Mouse (Mus musculus) hindbrain, embryonic 14.5 days (tissue): Measurements from ENCODE around the gene Cypt1. TPM values are rescaled to one million over a fixed set of nuclear protein-coding genes. Genes with fewer than 3 reads are reported as not detected.

ENCODE experiments used
- ATAC-seq: fragments of 200-750 bp; cut with Nextera tagmentation; 2 replicates; pipeline ENCODE4 v1.8.0; 2017; ENCODE audit warnings: moderate number of reproducible peaks, mild to moderate bottlenecking, moderate TSS enrichment, moderate library complexity; ENCODE audit not compliant: low FRiP score
- DNase-seq: peaks from one replicate; pipeline ENCODE4 v3.0.0-alpha.2; 2015; ENCODE audit warnings: low spot score
- H3K27ac ChIP-seq: fragments of 300-500 bp; sonication (generic); 2 replicates; pipeline ENCODE4 v1.5.1; 2014; ENCODE audit warnings: mild to moderate bottlenecking, moderate library complexity
- H3K27me3 ChIP-seq: fragments of 300-500 bp; sonication (generic); 2 replicates; pipeline ENCODE4 v1.6.1; 2014; ENCODE audit warnings: mild to moderate bottlenecking, low read length, mixed read lengths; ENCODE audit not compliant: control insufficient read depth, insufficient read depth
- H3K36me3 ChIP-seq: fragments of 300-500 bp; sonication (generic); replicated peaks from 2 replicates; pipeline ENCODE4 v1.6.1; 2014; ENCODE audit not compliant: control insufficient read depth, insufficient read depth
- H3K4me1 ChIP-seq: fragments of 300-500 bp; sonication (generic); replicated peaks from 2 replicates; pipeline ENCODE4 v1.6.1; 2014; ENCODE audit warnings: antibody characterized with exemption, low read length, mixed read lengths; ENCODE audit not compliant: control insufficient read depth, insufficient read depth
- H3K4me2 ChIP-seq: fragments of 300-500 bp; sonication (generic); replicated peaks from 2 replicates; pipeline ENCODE4 v1.6.1; 2014; ENCODE audit warnings: mild to moderate bottlenecking, moderate library complexity
- H3K4me3 ChIP-seq: fragments of 300-500 bp; sonication (generic); replicated peaks from 2 replicates; pipeline ENCODE4 v1.5.1; 2014; ENCODE audit warnings: mild to moderate bottlenecking, low read length
- H3K9ac ChIP-seq: fragments of 300-500 bp; sonication (generic); 2 replicates; pipeline ENCODE4 v1.6.1; 2014
- H3K9me3 ChIP-seq: fragments of 300-500 bp; sonication (generic); 2 replicates; pipeline ENCODE4 v1.6.1; 2016; ENCODE audit warnings: low read length; ENCODE audit not compliant: control insufficient read depth
- WGBS: fragments of 180-500 bp; shearing (Covaris S2); extraction: QIAGEN DNeasy Blood & Tissue Kit; methylation state at CpG from one replicate; pipeline ENCODE4 v1.1.7; 2014; 5-methylcytosine and 5-hydroxymethylcytosine counted together
- polyA plus RNA-seq: library from polyadenylated mRNA; unstranded; fragments of >200 nt; fragmentation: Nextera tagmentation; extraction: Ambion mirVana; gene quantifications from 2 replicates; pipeline ENCODE4 v1.2.1, GENCODE M21; 2014

Cypt1 gene
- not detected in 2 replicates for polyA plus RNA-seq

DNA sequence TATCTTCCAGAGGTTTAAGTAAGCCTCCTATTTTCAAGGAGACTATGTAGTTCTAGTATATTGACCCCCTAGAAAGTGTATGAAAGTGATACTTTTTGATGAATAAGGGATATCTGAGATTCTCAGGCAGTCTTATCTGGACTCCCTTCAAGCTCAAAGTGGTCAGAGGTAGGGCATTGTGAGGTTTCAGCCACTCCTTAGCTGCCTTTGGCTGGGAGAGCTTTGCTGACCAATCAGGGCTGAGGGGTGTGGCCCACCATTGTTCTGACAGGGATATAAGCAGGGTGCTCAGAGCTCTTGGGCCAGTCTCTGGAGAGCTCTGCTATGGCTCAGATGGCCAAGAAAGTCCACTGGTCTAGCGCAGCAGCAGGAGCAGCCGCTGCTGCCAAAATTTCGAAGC lies at the start of gene Cypt1:
TSS of gene Cypt1 (plus strand) at position 301 of the 400 bp plus-strand sequence.
- Histone ChIP-seq H3K27me3 (no peaks in the 10 kb centered on the region), H3K9me3 (no peaks in the 10 kb centered on the region), H3K4me1 (no peaks in the 10 kb centered on the region), H3K36me3 (no peaks in the 10 kb centered on the region), H3K9ac (no peak within 1 kb of the TSS), H3K4me3 (no peak within 1 kb of the TSS), H3K4me2 (no peak within 1 kb of the TSS), H3K27ac (no peak within 1 kb of the TSS)
- DNase-seq = no peak
- WGBS = 90% methylated on average over 3 of the region's 3 CpGs
- ATAC-seq = no peak

DNA sequence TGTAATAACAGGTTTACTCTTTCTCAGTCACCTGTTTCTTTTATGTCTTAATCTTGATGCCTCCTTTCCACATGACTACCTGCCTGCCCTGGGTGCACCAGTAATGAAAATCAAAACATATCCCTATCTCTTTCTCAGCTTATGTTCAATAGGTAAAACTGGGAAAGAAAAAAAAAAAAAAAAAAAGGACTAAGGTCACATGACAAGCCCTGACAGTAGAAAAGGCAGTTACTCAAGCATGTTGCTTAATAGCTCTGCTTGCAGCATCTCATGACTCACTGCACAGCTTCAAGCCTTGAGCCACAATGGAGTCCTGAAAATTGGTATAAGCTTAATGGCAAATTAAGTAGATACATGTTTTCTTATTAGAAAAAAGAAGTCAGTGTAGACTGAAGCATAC lies 24.1 kb downstream of the Cypt1 start:
- Histone ChIP-seq H3K36me3 (no peaks in the 10 kb centered on the region), H3K27ac (no peak overlapping the region), H3K9ac (no peak overlapping the region), H3K9me3 (no peaks in the 10 kb centered on the region), H3K4me1 (no peaks in the 10 kb centered on the region), H3K4me3 (no peak overlapping the region), H3K4me2 (no peak overlapping the region), H3K27me3 (no peaks in the 10 kb centered on the region)
- ATAC-seq (no peak), DNase-seq (no peak)

DNA sequence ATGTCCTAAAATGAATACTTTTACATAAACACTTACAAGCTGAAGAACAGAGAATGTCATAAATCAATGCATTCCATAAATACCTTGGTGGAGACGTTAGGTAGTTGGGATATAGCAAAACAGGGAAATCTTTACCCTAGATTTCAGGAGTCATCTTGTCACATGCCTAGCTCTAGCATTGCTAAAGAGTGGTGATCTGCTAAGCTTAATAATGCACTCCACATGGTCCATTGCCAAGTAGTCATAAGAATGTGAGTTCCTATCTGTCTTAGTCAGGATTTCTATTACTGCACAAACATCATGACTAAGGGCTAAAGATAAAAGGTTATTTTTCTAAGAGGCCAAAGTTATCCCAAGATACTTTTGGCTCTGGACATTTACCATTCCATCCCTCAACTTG lies 34.4 kb downstream of the Cypt1 start:
- 64% methylated on average over 1 of the region's 1 CpGs for WGBS
- H3K4me3 ChIP-seq = no peak overlapping the region
- H3K4me1 ChIP-seq = no peaks in the 10 kb centered on the region
- no peak for ATAC-seq
- no peak overlapping the region for H3K4me2 ChIP-seq
- H3K36me3 ChIP-seq = no peaks in the 10 kb centered on the region
- no peak overlapping the region for H3K27ac ChIP-seq
- H3K27me3 ChIP-seq = no peaks in the 10 kb centered on the region
- no peaks in the 10 kb centered on the region for H3K9me3 ChIP-seq
- no peak for DNase-seq
- H3K9ac ChIP-seq = no peak overlapping the region

DNA sequence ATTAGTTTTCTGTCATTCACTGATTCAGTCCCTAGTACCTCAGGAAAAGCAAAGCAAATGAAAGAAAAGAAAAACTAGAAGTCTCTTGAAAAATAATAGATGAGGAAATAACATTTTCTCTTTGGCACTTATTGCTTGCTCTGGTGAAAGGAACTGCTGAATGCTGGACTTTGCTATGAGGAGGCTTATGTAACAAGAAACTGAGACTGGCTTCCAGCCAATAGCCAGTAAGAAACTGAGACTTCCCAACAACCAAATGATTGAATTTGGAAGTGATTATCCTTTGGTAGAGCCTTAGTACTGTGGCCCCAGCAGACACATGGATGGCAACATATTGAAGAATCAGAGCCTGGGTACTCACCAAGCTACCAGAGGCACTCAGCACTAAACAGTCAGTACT lies 35.8 kb downstream of the Cypt1 start:
- Histone ChIP-seq H3K4me1 (no peaks in the 10 kb centered on the region), H3K27me3 (no peaks in the 10 kb centered on the region), H3K27ac (no peak overlapping the region), H3K9ac (no peak overlapping the region), H3K4me2 (no peak overlapping the region), H3K9me3 (no peaks in the 10 kb centered on the region), H3K4me3 (no peak overlapping the region), H3K36me3 (no peaks in the 10 kb centered on the region)
- DNase-seq (no peak), ATAC-seq (no peak)

Other genes with a start within 250 kb of the Cypt1 start
- 20.1 and 22.0 TPM in 2 replicates for gene Maoa, start 96.8 kb downstream of the Cypt1 start, polyA plus RNA-seq